Mouse (Mus musculus): ENCODE measurements around the gene Actl11. TPM values are rescaled to one million over a fixed set of nuclear protein-coding genes. Genes with fewer than 3 reads are reported as not detected.

Actl11 gene
- polyA plus RNA-seq, 1 experiment from 2014 or later: not detected

DNA sequence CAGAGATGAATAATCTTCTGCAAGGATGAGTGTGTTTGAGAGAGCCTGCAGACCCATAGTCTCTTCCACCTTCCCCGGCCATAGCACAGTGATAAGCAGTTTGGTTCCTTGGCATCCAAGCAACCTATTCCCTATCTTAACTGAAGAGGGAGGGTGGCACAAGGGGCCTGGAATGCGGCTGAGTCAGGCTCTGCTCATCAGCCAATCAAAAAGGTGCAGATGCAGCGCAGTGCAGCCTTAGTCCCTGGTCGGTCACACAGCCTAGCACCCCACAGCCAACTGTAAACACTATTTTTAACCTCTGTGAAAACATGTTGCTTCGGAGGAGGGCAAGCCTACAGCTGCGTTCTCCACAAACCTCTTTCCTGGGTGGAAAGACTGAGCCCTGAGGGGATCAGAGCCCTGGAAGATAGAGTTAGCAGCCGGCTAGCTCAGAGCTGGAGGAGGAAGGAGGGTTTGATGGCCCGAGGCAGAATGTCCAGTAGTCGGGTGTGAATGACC is 1.3 kb upstream of the Actl11 start:
- H3K4me3 ChIP-seq (replicated peaks): no peak overlapping the region
- ATAC-seq: no peak
- whole genome bisulfite sequencing: 41% methylated on average over 9 of the region's 9 CpGs
- H3K4me1 ChIP-seq (replicated peaks): peaks cover 15% of the 10 kb centered on the region
- H3K27ac ChIP-seq: no peak overlapping the region
- no peak overlapping the region for H3K4me2 ChIP-seq (replicated peaks)
- no peaks in the 10 kb centered on the region for H3K36me3 ChIP-seq
- H3K9ac ChIP-seq: no peak overlapping the region
- no peaks in the 10 kb centered on the region for H3K9me3 ChIP-seq
- no peaks in the 10 kb centered on the region for H3K27me3 ChIP-seq (replicated peaks)

DNA sequence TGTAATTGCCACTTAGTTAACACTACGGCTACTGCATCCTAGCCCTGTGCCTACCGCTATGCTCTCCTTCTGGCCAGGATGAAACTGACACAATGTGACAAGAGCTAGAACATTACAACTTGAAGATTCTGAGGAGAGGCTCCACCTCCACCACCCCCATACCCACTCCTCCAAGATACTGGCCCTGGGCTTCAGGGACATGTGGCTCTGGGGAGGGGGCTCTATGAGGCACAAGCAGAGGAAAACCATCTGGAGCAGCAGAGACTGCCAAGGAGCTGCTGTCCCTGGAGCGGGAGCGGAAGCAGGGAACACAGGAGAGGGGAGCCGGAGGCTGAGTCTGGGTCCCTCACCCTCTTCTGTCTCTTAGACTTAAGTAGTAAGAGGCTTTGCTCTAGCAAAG is 520 bp upstream of the Actl11 start:
- no peak overlapping the region for H3K4me3 ChIP-seq (replicated peaks)
- no peak overlapping the region for H3K27ac ChIP-seq
- no peaks in the 10 kb centered on the region for H3K9me3 ChIP-seq
- no peaks in the 10 kb centered on the region for H3K36me3 ChIP-seq
- H3K4me2 ChIP-seq (replicated peaks): no peak overlapping the region
- no peak for ATAC-seq
- H3K27me3 ChIP-seq (replicated peaks): no peaks in the 10 kb centered on the region
- H3K4me1 ChIP-seq (replicated peaks): peaks cover 17% of the 10 kb centered on the region
- no peak overlapping the region for H3K9ac ChIP-seq
- WGBS: 55% methylated on average over 5 of the region's 5 CpGs

DNA sequence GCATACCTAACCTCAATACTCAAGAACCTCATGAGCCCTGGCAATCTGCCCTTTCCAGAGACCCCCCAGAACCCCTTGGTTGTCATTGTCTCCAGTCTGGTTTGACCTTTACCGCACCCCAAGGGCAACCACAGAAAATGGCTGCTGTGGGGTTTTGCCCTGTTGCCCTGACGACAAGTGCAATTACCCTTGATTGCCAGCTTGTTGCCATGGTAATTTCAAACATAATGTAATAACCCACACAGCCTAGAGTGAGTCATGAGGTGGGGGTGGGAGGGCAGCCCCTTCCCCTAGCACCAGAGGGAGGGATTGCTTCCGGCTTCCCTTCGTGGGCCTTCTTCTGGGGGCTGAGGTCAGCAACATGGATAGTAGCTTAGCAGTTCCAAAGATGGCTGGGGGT is 4.0 kb downstream of the Actl11 start:
- 57% methylated on average over 4 of the region's 4 CpGs for WGBS
- H3K4me1 ChIP-seq (replicated peaks): peaks cover 26% of the 10 kb centered on the region
- H3K9ac ChIP-seq: no peak overlapping the region
- no peak overlapping the region for H3K27ac ChIP-seq
- no peak overlapping the region for H3K4me2 ChIP-seq (replicated peaks)
- no peak overlapping the region for H3K4me3 ChIP-seq (replicated peaks)
- no peaks in the 10 kb centered on the region for H3K9me3 ChIP-seq
- peak; percentile 37; the same call in 1 of the 2 replicates for ATAC-seq
- peaks cover 18% of the 10 kb centered on the region for H3K27me3 ChIP-seq (replicated peaks)
- H3K36me3 ChIP-seq: no peaks in the 10 kb centered on the region

DNA sequence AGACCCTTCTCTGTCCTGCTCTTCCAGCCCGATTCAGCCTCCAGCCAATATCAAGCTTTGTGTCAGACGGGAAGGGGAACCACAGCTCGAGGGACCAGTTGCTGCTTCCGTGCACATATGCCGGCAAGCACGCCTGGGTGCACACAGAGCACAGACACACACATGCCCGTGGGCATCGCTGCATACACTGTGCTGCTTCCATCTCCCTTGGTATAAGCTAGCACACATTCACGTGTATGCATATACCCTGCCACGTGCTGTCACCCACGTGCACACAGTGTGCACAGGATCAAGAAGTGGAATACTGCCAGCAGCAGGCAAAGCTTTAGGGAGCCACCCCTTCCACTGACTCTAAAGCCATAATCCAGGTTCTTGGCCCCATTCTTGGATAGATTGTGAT is 5.9 kb downstream of the Actl11 start:
- H3K36me3 ChIP-seq: no peaks in the 10 kb centered on the region
- H3K9me3 ChIP-seq: no peaks in the 10 kb centered on the region
- no peak overlapping the region for H3K9ac ChIP-seq
- H3K4me2 ChIP-seq (replicated peaks): no peak overlapping the region
- no peak overlapping the region for H3K4me3 ChIP-seq (replicated peaks)
- H3K27ac ChIP-seq: no peak overlapping the region
- peaks cover 23% of the 10 kb centered on the region for H3K27me3 ChIP-seq (replicated peaks)
- no peak for ATAC-seq
- peaks cover 17% of the 10 kb centered on the region for H3K4me1 ChIP-seq (replicated peaks)
- 87% methylated on average over 11 of the region's 11 CpGs for WGBS

DNA sequence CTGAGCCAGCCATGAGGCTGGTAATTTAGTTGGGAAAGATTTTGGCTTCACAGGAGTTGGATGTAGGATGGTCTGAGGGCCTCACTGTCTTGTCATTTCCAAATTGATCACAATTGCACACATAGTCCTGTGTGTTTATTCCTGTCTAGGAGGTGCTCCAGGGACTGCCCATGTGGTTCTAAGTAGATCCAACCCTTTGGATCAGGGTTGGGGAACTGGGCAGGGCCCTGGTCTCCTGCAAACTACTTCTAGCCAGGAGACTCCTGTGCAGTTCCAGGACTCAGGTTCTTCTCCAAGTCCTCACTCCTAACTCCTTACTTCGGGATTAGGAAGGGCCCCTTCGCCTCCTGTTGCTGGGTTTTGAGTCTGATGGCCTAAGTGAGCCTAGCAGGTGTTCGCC is 7.1 kb downstream of the Actl11 start, which contains the start of gene Camkv:
Camkv (plus strand) TSS at position 301 of the 400 bp plus-strand sequence.
- H3K36me3 ChIP-seq: no peaks in the 10 kb centered on the region
- no peaks in the 10 kb centered on the region for H3K9me3 ChIP-seq
- peak within 1 kb of the TSS; percentile 39 for H3K4me3 ChIP-seq (replicated peaks)
- H3K4me2 ChIP-seq (replicated peaks): peak within 1 kb of the TSS; percentile 88
- peak; percentile 2; the same call in 1 of the 2 replicates for ATAC-seq
- H3K4me1 ChIP-seq (replicated peaks): peaks cover 17% of the 10 kb centered on the region
- no peak within 1 kb of the TSS for H3K27ac ChIP-seq
- H3K27me3 ChIP-seq (replicated peaks): peaks cover 23% of the 10 kb centered on the region
- H3K9ac ChIP-seq: peak within 1 kb of the TSS; percentile 28
- 11% methylated on average over 3 of the region's 3 CpGs for WGBS

DNA sequence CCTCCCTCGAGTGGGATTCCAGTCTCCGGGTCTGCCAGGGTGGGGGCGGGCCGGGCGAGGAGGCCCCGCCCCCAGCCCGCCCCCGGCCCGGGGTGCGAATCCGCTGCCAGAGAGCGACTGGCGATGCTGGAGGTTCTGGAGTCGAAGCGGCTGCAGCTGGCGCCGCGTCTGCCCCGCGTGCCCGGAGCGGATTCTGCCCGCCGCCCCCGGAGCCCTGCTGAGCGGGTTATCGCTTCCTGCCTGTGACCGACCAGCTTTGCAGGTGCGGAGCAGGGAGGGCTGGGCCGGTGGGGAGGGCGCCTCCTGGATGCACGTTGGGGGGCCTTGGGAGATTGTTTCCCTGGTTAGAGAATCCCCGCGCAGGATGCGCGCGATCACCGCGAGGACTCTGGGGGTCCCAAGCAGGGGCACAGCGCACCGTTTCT is 7.5 kb downstream of the Actl11 start:
- peak; percentile 53 for ATAC-seq

DNA sequence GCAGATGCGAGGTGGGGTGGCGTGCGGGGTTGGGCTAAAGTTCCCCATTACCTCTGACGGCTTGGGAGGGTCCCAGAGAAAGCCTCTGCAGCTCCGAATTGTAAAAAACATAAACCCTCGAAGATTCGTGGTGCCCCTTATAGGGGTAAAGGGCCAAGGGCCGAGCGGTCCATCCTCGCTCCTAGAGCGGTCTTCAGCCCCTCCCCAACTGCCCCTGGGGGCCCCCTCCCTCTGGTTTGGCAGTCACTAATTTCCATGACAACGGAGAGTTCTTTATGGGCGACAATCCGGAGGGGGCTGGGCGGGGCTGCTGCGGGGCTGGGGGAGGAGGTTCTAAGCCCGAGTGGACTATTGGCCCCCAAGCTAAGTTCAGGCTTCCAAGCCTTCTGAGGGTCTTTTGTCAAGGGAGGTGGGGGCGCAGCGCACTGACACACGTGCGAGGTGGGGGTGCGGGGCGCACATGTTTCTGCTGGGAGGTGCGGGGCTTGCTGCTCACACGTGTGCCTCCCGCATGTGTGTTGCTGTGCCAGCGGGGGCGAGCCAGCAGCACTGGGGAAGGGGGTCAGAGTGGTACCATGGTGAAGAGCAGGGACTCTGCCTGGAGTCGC is 8.1 kb downstream of the Actl11 start:
- Histone ChIP-seq H3K27me3 (replicated peaks) (peaks cover 25% of the 10 kb centered on the region), H3K9ac (peak overlapping the region; percentile 28), H3K4me2 (replicated peaks) (peak overlapping the region; percentile 88), H3K27ac (no peak overlapping the region), H3K36me3 (no peaks in the 10 kb centered on the region), H3K4me1 (replicated peaks) (peaks cover 17% of the 10 kb centered on the region), H3K4me3 (replicated peaks) (peak overlapping the region; percentile 39), H3K9me3 (no peaks in the 10 kb centered on the region)
- ATAC-seq: peak; percentile 29; the same call in 1 of the 2 replicates
- WGBS: 5% methylated on average over 29 of the region's 29 CpGs

More for the DNA sequence above, 7.5 kb downstream of the Actl11 start:
- Histone ChIP-seq H3K9ac (peak overlapping the region; percentile 28), H3K27ac (no peak overlapping the region), H3K27me3 (replicated peaks) (peaks cover 23% of the 10 kb centered on the region), H3K9me3 (no peaks in the 10 kb centered on the region), H3K4me2 (replicated peaks) (peak overlapping the region; percentile 88), H3K4me1 (replicated peaks) (peaks cover 17% of the 10 kb centered on the region), H3K4me3 (replicated peaks) (peak overlapping the region; percentile 39), H3K36me3 (no peaks in the 10 kb centered on the region)
- 1% methylated on average over 41 of the region's 41 CpGs for WGBS

DNA sequence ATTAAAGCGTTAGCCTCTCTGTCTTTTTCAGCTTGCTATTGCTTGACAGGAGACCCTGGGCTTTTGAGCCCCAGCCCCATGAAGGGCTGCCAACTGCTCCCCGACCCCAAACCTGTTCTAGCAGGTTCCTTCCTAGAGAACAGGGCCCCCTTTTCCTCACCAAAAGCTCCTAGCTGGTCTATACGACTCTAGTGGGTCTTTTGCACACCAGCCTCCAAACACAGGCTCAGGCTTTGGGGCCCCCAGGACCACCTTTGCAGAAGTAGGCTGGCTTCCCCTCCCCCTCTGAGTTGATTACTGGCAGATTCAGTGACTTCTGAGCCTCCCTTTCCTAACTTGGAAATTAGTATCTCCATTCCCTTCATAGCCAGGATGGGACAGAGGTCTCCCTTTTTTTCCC is 8.6 kb downstream of the Actl11 start:
- Histone ChIP-seq H3K27me3 (replicated peaks) (peaks cover 25% of the 10 kb centered on the region), H3K4me3 (replicated peaks) (no peak overlapping the region; the same call in 1 of the 2 replicates), H3K27ac (no peak overlapping the region), H3K9me3 (no peaks in the 10 kb centered on the region), H3K4me2 (replicated peaks) (peak overlapping the region; percentile 88), H3K9ac (no peak overlapping the region), H3K36me3 (no peaks in the 10 kb centered on the region), H3K4me1 (replicated peaks) (peaks cover 15% of the 10 kb centered on the region)
- 23% methylated on average over 3 of the region's 3 CpGs for WGBS
- ATAC-seq: no peak

DNA sequence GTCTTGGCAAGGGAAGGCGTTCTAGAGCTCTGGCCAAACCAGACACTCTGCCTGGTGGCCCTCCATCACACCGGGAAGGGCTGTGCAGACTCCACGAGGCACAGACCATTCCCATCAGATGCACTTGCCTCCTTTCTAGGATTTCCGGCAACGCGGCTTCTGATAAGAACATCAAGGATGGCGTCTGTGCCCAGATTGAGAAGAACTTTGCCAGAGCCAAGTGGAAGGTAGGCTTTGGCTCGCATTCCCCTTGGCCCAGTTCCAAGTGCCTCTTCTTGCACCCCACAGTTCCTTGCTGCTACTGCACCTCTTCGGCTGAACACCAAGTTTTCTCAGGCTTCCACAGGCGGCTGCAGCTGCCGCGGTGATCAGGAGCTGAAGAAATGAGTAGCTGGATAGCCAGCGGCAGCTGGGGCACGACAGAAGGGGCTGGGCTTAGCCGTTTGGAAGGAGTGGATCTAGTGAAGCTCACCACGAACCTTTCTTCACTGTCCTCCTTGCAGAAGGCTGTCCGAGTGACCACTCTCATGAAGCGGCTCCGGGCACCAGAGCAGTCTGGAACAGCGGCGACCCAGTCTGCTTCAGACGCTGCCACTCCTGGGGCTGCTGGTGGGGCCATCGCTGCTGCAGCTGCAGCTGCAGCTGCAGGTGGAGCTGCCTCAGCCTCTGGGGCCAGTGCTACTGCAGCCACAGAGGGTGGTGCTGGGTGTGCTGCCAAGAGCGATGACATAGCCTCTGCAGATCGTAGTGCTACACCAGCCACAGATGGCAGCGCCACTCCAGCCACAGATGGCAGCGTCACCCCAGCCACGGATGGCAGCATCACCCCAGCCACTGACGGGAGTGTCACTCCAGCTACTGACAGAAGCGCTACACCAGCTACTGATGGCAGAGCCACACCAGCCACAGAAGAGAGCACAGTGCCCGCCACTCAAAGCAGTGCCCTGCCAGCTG is 19.2 kb downstream of the Actl11 start:
- Histone ChIP-seq H3K27ac (no peak overlapping the region), H3K9ac (no peak overlapping the region), H3K36me3 (no peaks in the 10 kb centered on the region), H3K4me2 (replicated peaks) (no peak overlapping the region), H3K27me3 (replicated peaks) (no peaks in the 10 kb centered on the region), H3K9me3 (no peaks in the 10 kb centered on the region), H3K4me1 (replicated peaks) (peaks cover 3% of the 10 kb centered on the region), H3K4me3 (replicated peaks) (no peak overlapping the region)
- WGBS: 88% methylated on average over 31 of the region's 31 CpGs
- ATAC-seq: no peak

DNA sequence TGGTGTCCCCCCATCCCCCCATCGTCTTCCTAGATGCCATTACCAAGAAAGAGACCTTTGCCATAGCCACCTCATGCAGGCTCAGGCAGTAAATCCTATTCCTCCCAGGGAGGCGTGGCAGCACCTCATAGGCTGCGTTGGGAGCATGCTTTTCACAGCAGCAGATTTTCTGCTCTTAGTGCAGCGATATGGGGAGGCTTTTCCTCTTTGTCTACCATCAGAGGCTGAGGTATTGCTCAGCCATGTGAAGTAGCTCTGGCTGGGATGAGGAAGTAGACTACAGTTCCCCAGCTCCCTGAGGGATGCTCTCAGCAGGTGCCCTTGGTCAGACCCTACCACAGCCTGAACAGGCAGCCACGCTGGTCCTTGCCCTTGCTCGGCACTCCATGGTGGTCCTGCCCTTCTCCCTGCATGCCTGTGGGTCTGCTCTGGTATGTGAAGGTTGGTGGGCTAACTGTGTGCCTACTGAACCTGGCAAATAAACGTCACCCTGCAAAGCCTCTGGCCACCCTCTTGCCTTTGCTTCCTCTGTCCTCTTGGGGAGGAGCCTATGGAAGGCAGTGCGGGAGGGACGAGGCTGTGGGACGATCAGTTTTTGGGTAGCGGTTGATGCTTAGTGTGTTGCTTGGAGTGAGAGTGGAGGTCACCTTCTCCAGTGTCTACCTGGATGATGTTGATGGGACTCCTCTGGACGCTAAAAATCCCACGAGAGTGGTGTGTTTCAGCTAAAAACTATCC is 21.1 kb downstream of the Actl11 start:
- H3K9me3 ChIP-seq: no peaks in the 10 kb centered on the region
- ATAC-seq: no peak
- no peak overlapping the region for H3K27ac ChIP-seq
- 75% methylated on average over 13 of the region's 13 CpGs for WGBS
- H3K4me2 ChIP-seq (replicated peaks): no peak overlapping the region
- H3K36me3 ChIP-seq: no peaks in the 10 kb centered on the region
- no peaks in the 10 kb centered on the region for H3K27me3 ChIP-seq (replicated peaks)
- no peak overlapping the region for H3K4me3 ChIP-seq (replicated peaks)
- no peak overlapping the region for H3K9ac ChIP-seq
- H3K4me1 ChIP-seq (replicated peaks): peaks cover 3% of the 10 kb centered on the region

DNA sequence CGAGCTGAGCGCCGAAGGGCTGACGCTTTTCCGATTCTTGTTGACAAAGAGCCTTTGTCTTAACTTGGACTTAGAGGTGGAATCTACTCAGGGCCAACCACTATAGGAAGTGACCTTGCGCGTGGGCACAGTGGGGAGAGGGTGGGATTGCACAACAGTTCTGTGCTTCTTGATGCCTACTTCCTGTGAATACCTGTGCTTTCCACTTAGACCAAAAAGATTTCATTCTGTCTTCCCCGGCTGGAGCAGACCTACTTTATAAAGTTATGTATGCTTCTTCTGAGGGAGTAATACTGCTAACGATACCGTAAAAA is 21.6 kb downstream of the Actl11 start, which contains the start of gene Traip:
Traip (plus strand) TSS at position 215 of the 314 bp plus-strand sequence.
- Histone ChIP-seq H3K27ac (peak within 1 kb of the TSS; percentile 74), H3K4me1 (replicated peaks) (peaks cover 3% of the 10 kb centered on the region), H3K4me2 (replicated peaks) (peak within 1 kb of the TSS; percentile 75), H3K36me3 (no peaks in the 10 kb centered on the region), H3K27me3 (replicated peaks) (no peaks in the 10 kb centered on the region), H3K4me3 (replicated peaks) (peak within 1 kb of the TSS; percentile 68), H3K9ac (peak within 1 kb of the TSS; percentile 53), H3K9me3 (no peaks in the 10 kb centered on the region)
- ATAC-seq: no peak
- WGBS: 87% methylated on average over 10 of the region's 10 CpGs

Measured in intestine, embryonic 15.5 days (tissue).